Mouse (Mus musculus): Measurements from ENCODE around the gene Tbc1d22b. TPM values are rescaled to one million over a fixed set of nuclear protein-coding genes. Genes with fewer than 3 reads are reported as not detected.
"Not testable (repeated sequence)": the region's sequence is repeated elsewhere in the genome, so short reads cannot be mapped to it uniquely, and the experiment has no call there.

The Tbc1d22b gene
- total RNA-seq, 4 experiments from 2014 or later, result 9.4 to 13.6 (median 10.0) TPM

- no peak for DNase-seq (ENCODE audit: low spot score in 2 of 2)
Observed at GRCm38 (mm10) chr17:29589221-29589898, 39.8 kb downstream of the Tbc1d22b start.

GRCm38 (mm10) chr17:29595891-29596770, 46.5 kb downstream of the Tbc1d22b start:
- no peak for DNase-seq (ENCODE audit: low spot score in 2 of 2)

GRCm38 (mm10) chr17:29596771-29597132, 47.2 kb downstream of the Tbc1d22b start:
- no peak for DNase-seq (ENCODE audit: low spot score in 2 of 2)

GRCm38 (mm10) chr17:29599051-29599450, 49.5 kb downstream of the Tbc1d22b start:
- no peak for DNase-seq (ENCODE audit: low spot score in 2 of 2)

- no peak for DNase-seq (ENCODE audit: low spot score in 2 of 2)
Observed at GRCm38 (mm10) chr17:29599537-29599936, 50.0 kb downstream of the Tbc1d22b start.

- no peak for DNase-seq (ENCODE audit: low spot score in 2 of 2)
Observed at GRCm38 (mm10) chr17:29601391-29601790, 51.8 kb downstream of the Tbc1d22b start.

- DNase-seq (ENCODE audit: low spot score in 2 of 2), result peak; percentile 43 to 51
Observed at GRCm38 (mm10) chr17:29603283-29603682, 53.7 kb downstream of the Tbc1d22b start.

- not testable (repeated sequence) for DNase-seq (ENCODE audit: low spot score in 2 of 2)
Observed at GRCm38 (mm10) chr17:29613453-29613852, 63.9 kb downstream of the Tbc1d22b start.

- peak; percentile 88 to 89 for DNase-seq (ENCODE audit: low spot score in 2 of 2)
Observed at GRCm38 (mm10) chr17:29614115-29615023, 64.8 kb downstream of the Tbc1d22b start, which contains the start of the genes Rnf8 and Gm28043. Gene Rnf8 (plus strand): TSS chr17:29614790. Gene Gm28043 (plus strand): TSS chr17:29614876.

- DNase-seq (ENCODE audit: low spot score in 2 of 2), result no peak
Observed at GRCm38 (mm10) chr17:29615024-29615551, 65.5 kb downstream of the Tbc1d22b start.

GRCm38 (mm10) chr17:29615616-29616015, 66.0 kb downstream of the Tbc1d22b start:
- no peak for DNase-seq (ENCODE audit: low spot score in 2 of 2)

GRCm38 (mm10) chr17:29619231-29619630, 69.6 kb downstream of the Tbc1d22b start:
- DNase-seq (ENCODE audit: low spot score in 2 of 2), result no peak

- DNase-seq (ENCODE audit: low spot score in 2 of 2), result no peak
Observed at GRCm38 (mm10) chr17:29623488-29623887, 73.9 kb downstream of the Tbc1d22b start.

GRCm38 (mm10) chr17:29627285-29627684, 77.7 kb downstream of the Tbc1d22b start:
- peak; percentile 43 to 73 for DNase-seq (ENCODE audit: low spot score in 2 of 2)

GRCm38 (mm10) chr17:29628946-29629345, 79.4 kb downstream of the Tbc1d22b start:
- DNase-seq (ENCODE audit: low spot score in 2 of 2), result peak in 1 of 2 experiments; percentile 17

GRCm38 (mm10) chr17:29629620-29630019, 80.0 kb downstream of the Tbc1d22b start:
- no peak for DNase-seq (ENCODE audit: low spot score in 2 of 2)

- DNase-seq (ENCODE audit: low spot score in 2 of 2), result no peak
Observed at GRCm38 (mm10) chr17:29632312-29632711, 82.7 kb downstream of the Tbc1d22b start.

- no peak for DNase-seq (ENCODE audit: low spot score in 2 of 2)
Observed at GRCm38 (mm10) chr17:29635492-29635891, 85.9 kb downstream of the Tbc1d22b start.

- DNase-seq (ENCODE audit: low spot score in 2 of 2), result no peak
Observed at GRCm38 (mm10) chr17:29636118-29636517, 86.5 kb downstream of the Tbc1d22b start.

GRCm38 (mm10) chr17:29637377-29637776, 87.8 kb downstream of the Tbc1d22b start:
- no peak for DNase-seq (ENCODE audit: low spot score in 2 of 2)

GRCm38 (mm10) chr17:29637895-29638294, 88.3 kb downstream of the Tbc1d22b start:
- no peak for DNase-seq (ENCODE audit: low spot score in 2 of 2)

Data from gastrocnemius, adult 8-10 months (tissue).